Mouse (Mus musculus) cerebellum, adult 11 months (tissue): ENCODE measurements around the gene Popdc3.
"Not testable (repeated sequence)": the region's sequence is repeated elsewhere in the genome, so short reads cannot be mapped to it uniquely, and the experiment has no call there.

ENCODE experiments used
- DNase-seq: peaks from one replicate; pipeline ENCODE4 v3.0.0; 2022

Gene Popdc3

DNA sequence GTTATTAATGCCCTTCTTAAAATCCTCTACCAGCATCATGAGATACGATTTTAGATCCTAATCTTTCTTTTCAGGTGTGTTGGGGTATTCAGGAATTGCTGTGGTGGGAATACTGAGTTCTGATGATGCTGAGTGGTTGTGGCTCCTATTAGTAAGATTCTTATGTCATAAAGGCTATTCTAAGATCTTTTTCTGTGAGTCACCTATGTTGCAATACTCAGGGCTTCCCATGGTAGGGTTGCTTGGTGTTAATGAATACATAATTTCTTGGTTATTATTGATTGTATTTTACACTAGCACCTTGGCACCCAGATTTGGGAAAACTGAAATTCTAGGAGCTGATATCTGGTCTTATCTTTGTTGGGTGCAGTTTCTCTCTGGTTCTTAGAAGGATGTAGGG lies 26.7 kb downstream of the Popdc3 start:
- DNase-seq, result no peak

DNA sequence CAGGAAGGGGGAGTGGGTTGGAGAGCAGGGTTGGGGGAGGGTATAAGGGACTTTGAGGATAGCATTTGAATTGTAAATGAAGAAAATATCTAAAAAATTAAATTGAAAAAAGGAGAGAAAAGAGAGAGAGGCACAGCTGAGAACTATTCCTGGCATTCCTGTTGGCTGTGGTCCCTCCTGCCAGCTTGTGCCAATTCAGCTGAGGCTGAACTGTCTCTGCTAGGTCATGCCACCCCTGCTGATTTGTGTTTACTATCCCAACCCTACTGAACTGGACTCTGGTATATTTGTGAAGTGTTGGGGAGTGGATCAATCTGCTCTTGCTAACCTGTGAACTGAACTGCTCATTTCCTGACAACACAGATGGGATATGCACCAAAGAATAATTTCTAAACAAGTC lies 32.3 kb downstream of the Popdc3 start:
- DNase-seq, result no peak

DNA sequence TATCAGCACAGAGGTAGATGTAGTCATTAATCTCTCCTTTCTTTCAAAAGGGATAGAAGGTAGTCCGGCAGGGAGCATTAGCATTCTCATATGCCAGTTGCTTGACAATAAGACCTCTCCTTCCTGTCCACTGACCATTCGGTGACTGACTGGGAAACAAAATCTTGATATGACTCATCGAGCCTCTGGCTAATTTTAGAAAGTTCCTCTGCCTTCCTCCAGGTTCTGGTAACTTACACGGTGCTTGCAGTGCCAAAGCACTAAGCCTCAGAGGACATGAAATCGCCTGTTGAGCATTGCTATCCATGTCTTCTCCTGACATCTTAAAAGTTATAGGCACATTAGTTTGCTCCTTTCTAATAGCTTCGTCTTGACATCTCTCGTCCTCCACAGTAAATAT lies 38.8 kb downstream of the Popdc3 start:
- no peak for DNase-seq

DNA sequence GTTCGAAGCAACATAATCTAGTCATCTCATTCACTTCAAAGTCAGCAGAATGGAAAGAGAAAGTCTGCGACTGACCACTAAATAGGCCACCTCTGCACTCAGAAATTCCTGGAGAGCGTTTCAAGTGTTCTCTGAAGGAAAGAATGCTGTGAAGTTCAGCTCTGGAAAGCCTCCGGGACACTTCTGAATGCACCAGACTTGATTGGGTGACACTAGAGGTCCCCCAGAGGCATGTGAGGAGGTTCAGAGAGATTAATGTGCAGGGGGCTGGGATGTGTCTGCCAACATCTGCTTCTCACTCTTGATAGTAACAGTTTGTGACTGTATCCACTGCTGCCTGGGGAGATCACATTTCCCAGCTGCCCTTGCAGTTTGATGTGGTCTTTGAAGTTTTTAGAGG lies 52.1 kb downstream of the Popdc3 start:
- no peak for DNase-seq

DNA sequence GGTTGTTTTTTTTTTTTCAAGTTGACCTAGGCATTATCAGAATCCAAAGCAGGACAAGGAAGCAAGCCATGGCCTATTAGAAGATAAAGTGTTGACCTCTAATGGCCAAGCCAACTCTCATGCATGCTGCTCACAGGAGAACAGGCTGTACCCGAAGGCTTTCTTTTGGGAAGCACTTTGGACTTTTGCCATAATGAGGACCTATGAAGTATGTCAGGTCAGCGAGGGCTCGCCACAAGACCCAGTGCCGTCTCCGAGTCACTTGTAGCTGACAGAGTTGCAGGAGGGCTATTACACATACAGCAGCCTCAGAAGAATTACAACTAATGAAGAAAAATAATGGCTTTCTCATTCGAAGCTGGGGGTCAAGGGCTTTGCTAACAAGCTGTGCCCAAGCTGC lies 55.5 kb downstream of the Popdc3 start:
- DNase-seq, result no peak

DNA sequence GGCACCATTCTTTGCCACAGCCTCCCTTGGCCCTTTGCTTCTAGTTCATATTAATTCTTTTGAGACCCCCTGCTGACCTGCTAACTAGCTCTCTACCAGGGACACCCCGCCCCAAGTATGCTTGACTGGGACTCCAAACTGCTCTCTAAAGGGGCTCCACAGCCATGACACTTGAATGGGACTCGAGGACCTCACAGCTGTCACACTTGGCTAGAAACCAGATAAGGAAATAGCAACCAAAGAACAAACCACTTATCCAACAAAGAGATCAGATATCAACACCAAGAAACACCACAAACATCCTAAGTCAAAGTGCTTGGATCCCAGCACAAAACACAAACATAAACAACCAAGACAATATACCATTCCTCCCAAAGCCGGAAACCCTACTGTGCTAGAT lies 58.4 kb downstream of the Popdc3 start:
- no peak for DNase-seq

DNA sequence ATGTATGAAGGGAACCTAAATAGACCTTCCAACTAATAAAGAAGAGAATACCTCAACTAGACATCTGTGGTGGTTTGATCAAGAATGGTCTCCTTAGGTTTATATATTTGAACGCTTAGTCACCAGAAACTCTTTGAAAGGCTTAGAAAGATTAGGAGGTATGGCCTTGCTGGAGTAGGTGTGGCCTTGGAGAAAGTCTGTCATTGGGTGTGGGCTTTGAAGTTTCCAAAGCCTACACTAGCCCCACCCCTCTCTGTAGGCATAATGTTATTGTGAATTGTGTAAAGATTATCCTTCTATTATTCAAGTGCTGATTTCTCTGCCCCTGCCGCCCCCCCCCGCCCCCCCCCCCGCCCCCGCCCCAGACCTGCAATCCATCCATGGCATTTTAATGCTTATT lies 59.6 kb downstream of the Popdc3 start:
- no peak for DNase-seq

DNA sequence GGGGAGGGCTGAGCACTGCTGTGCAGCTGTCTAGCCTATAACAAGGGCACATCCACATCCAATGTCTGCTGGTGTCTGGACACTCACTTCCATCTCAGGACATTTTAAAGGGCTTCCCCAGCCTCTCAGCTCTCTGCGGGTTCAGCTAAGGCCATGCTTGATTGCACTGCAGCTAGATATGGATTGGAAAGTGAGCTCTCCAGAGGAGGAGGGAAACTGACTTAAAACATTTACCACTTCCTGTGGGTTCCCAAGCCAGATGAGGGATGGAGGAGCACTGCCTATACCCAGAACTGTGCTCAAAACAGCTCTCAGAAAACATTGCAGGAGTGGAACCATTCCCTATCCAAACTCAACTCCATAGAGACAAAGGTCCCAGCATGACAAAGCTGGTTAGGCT lies 82.6 kb downstream of the Popdc3 start:
- no peak for DNase-seq

DNA sequence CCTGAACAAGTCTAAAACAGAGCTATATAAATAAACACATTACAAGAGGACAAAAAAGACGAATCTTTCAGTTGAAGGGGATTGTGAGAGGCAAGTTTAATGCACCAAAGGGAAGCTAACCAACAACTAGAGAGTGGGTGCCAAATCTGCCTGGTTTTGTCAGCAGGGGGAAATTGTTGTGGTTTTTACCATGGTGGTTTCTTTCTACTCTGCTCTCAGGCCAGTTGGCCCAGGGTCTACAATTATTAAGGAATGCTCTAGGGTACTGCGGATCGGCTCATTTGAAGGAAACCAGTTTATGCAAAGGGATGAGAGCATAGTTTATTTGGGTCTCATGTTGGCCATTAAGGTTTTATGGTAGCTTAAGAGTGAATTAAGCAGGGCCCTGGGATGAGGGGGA lies 84.2 kb downstream of the Popdc3 start:
- DNase-seq, result no peak

DNA sequence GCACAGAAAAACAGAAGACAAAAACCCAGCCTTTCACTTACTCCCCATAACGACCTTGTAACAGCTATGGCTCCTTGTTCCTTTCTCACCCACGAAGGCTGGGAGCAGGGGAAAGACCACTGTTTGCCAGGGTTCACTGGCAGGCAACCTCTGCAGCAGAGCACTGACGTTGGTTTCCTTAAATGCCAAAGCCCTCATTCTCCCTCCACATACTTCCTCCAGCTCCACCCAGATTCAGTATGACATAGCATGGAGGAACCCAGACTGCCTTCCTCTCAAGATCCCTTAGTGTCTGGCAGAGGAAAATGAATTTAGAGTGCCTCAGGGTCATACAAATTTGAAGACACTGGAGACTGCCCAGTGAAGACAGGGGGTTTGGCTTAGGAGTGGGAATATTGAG lies 98.6 kb downstream of the Popdc3 start:
- DNase-seq, result no peak

DNA sequence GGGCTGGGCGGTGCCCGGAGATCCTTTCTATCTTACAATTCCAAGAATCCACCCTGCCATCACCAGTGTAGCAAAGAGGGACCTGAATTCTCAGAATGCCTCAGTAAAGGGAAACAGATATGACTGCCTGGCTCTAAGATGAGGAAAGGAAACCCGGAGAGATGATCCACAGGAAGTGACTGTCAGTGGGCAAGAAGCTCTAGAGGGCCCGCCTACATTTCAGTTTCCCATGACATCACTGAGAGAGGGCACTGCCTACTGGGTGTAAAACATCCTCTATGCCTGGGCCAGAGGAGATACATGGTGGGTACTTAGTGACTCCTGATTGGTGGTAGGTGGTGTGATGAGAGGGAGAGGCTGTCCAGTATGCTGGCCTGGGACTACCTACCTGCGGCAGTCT lies 99.1 kb downstream of the Popdc3 start:
- no peak for DNase-seq

DNA sequence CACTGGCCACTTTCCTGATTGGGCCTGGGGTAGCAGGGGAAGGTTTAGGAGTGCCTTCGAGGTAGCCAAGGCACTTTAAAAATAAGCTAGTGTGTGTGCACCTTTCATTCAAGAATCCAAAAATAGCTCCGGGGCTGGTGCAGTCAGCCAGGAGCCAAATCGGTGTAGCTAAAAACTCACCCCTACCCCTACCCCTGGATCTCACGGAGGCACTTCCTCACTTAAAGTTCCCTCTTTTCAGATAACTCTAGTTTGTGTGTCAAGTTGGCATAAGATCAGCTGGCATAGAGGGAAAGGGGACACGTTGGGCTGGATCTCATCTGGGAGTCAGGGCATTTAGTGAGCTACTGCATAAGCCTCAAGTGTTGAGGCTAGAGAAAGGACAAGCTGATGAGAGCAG lies 107.8 kb downstream of the Popdc3 start:
- no peak for DNase-seq

DNA sequence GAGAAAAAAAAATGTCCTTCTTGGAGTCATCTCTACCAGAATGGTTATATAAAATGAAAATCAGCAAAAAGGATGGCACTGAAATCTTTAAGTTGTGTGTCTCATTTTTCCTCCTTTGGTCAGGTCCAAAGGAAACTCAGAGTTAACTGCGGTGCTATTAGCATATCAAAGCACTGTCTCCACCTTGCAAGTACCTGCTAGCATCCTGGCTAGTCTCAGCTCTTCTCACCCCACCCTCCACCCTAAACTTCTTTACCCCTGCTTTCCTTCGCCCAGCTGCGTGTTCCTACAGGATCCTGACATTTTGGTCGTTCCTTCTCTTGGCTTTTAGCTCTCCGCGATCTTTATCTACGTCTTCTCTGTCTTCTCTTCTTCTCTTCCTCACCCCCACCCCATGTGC lies 110.5 kb downstream of the Popdc3 start:
- no peak for DNase-seq

DNA sequence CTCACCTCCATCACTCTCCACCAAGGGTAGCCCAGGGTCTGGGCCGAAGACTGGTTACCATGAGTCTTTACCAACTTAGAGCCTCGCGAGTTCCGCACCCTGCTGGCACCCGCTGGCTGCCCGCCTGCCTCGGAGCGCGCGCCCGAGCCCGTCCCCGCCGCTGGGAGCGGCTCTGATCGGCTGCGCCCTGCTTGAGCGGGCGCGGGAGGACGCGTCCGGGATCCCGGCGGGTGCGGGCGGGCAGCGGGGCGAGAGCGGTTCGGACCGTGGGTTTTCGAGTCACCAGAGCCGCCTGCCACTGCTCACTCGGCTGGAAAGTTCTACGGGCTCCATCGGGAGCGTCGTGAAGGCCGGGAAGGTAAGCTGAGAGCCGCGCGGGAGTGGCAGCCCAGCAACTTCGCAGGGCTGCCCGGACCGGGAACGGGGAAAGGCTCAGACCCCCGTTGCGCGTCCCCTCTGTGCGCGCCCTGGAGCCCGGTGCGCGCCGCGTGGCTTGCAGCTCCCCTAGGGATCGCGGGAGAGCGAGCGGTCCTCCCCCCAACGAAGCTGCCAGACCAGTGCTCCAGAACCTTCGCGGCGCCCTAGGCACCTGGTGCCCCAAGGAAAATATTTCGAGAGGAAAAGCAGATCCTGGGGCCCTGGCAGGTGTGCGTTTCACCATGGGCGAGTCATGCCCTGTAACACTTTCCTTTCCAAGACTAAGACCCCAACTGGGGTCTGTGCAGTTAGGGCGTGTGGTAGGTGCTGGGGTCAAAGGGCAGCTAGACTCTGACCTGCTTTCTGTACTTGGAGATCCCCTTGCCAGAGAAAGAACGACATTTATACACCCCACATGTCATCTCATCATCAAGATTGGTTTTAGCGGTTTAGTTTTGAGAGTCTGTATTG lies 111.6 kb downstream of the Popdc3 start:
- no peak for DNase-seq

DNA sequence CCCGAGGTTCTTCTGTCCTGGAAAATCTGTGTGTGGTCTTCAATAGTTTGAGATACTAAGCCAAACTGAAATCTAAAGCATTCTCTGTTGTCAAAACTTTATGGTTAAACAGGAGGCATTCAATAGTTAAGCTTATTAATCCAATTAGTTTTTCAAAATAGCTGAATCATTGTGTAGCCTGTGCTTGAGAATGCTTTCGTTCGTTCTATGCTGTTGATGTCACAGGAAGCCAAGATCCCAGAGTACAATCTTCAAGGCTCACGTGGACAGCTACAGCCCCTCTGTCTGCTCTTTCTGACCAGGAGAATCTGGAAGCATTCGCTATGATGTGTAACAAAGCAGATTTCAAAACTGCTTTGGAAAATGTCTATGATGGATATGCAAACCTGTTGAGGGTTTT lies 112.7 kb downstream of the Popdc3 start:
- DNase-seq, result no peak

DNA sequence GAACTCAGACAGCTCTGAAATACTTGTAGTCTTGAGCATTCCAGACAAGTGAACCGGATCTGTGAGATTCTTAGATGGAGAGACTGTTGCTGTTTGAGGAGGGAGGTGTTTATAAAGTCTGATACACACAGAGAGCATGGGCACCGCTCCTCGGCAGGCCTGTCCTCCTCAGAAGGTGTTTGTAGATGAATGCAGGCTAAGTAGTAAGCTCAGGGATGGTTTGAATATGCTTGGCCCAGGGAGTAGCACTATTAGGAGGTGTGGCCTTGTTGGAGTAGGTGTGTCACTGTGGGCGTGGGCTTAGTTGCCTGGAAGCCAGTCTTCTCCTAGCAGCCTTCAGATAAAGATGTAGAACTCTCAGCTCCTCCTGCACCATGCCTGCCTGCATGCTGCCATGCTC lies 114.3 kb downstream of the Popdc3 start:
- DNase-seq, result not testable (repeated sequence)

DNA sequence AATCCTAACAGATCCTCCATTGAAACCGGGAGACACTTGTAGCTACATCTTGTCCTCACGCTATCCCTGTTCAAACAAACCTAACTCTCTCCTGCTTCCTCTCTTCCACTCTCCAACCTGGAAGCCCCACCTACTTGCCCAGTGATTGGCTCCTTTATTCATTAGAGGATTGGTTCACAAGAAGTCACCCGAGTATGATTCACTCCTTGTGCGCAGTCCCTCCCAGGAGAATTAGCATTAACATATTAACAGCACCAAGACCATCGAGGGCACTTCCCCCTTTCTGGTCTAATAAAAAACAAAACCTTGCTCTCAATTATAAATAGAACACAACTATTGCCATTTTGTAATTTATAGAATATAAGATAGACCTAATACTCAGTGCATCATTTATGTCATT lies 117.2 kb downstream of the Popdc3 start:
- no peak for DNase-seq

DNA sequence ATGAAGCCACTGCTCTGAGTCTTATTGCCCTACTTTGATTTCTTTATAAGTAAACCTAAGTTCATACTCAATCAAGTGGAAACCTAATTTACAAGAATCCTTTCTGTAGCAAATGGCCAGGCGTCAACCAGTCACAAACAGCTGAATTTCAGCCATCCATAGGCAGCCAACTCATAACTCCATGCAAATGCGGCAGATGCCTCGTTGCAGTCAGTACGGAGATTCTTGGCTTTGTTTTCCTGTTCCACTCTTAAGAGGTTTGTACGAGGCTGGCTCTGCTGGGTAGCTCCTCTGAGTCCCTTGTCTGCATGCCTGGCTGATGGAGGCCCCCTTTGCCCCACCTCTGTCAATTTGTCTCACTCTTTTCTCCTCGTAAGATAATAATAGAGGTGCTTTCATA lies 120.6 kb downstream of the Popdc3 start:
- no peak for DNase-seq

DNA sequence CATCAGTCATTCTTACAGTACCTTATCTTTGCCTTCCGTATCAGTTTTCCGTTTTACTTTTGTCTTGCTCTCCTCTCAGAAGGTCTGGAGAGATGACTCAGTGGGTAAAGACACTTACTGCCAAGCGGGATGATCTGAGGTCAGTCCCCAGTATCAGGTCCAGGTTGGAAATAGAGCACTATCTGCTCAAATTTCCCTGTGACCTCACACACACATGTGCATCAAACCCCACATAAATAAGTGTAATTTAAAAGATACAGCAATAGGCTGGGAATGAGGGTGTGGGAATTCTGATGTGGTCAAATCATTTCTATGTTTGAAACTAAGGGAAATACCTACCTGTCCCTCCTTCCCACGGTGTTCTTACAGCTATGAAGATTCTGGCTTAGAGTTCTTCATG lies 121.6 kb downstream of the Popdc3 start:
- no peak for DNase-seq

DNA sequence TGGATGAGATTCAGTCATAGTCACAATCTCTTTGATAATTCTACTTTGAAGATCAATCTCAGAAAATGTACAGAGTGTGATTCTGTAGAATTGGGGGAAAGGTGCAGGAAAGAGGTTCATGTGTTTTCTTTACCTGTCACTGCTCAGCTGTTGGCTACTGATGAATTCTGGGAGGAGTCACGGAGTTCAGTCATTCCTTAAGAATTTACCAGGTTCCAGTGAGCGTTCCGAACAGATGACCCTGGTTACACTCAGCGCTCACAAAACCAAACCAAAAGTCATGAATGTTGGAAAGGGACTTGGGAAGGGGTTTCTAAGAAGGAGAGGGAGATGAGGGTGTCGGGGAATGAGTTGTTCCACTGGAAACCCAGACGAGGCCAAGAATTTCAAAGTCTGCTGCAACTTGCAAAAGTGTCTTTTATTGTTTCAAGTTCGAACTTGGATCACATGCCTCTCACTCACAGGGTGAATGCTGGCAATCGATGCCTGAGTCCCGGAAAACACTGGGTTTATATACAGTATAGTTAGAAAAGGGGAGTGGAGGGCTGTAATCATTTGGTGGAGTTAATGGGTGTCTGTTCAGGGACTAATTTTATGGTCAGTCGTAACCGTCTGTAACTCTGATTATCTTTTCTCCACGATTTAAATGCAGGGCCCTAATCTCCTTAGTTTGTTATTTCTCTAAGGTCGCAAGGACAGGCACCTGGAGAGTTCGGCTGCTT lies 125.6 kb downstream of the Popdc3 start:
- DNase-seq, result no peak

DNA sequence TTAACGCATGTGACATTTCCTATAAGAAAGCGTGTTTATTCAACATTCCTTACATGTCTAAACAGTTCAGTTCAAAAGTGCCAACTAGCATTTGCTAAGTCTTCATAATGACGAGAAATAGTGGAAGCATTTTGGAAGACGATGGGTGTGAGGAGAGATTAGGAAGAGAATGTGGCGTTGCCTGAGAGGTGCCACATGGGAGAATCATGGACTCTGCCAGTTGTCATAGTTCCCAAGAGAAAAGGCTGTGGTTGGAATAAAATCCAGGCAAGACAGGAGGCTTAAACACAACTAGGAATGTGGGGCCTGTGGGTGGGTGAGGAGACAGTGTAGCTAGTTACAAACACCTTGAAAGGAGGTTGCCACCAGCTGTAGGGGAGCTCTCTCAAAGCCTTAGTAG lies 127.3 kb downstream of the Popdc3 start:
- no peak for DNase-seq

DNA sequence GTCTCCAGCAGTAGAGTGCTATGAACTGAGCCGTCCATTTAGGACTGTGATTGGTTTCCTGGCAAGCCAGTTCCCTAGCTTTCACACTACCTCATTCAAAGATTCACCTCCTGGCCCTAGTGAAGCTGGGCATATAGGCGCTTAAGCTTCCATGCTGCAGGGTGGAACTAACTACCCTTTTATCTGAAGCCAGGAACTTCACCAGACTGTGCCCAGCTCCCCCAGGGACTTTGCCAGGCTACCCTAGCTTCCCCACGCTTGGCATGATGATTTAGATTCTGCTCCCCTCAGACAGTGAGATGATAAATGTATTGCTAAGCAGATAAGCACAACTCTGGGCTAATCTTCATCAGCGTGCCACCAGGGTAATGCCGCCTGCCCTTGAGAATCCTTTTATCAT lies 133.2 kb downstream of the Popdc3 start:
- no peak for DNase-seq

DNA sequence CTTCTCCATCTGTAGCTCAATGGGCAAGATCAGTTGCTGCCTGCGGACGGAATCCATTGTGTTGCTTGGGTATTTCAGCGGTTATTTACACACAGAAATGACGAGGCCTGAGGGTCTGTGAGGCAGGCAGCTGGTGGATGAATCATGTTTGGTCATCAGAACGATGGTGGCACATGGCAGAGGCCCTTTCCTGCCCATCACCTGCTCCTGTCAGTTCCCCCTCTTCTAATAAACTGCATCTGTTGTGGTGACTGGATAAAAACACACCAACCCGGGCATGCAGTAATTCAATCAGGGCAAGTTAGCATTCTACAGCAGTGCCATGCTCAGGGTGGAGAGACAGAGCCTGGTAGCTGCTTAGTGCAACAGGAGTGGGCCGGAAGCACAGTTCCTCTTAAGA lies 133.7 kb downstream of the Popdc3 start:
- no peak for DNase-seq

DNA sequence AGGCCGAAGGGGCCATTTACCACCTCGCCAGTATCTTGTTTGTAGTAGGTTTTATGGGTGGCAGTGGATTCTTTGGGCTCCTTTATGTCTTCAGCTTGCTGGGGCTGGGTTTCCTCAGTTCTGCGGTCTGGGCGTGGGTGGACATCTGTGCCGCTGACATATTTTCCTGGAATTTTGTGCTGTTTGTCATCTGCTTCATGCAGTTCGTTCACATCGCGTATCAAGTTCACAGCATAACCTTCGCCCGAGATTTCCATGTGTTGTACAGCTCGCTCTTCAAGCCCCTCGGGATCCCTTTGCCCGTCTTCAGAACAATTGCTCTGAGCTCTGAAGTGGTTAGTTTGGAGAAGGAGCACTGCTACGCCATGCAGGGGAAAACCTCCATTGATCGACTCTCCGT lies 137.0 kb downstream of the Popdc3 start:
- no peak for DNase-seq

DNA sequence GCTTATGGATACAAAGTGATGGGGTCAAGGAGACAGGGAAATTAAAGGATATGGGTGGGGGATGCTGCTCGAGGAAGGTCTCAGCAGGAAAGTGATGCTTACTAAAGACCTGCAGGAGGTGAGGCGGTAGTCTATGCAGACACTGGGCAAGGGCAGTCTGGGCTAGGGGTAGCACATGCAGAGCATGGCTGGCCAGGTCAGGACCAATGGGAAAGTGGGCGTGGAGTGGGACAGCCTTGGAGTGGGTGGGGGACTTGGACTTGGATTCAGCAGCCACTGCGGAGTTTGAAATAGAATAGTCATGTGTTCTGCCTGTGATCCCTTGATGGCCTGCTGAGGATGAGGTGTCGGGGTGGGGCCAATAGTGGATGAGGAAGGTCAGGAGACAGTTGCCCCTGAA lies 141.0 kb downstream of the Popdc3 start:
- DNase-seq, result no peak
